Mouse (Mus musculus) stomach, embryonic 15.5 days (tissue): ENCODE data around the gene Dolk. TPM values are rescaled to one million over a fixed set of nuclear protein-coding genes. Genes with fewer than 3 reads are reported as not detected.
A peak's percentile ranks its signal among the peaks of the same experiment; 100 is the strongest.

Source experiments
- ATAC-seq: fragments of 200-750 bp; cut with Nextera tagmentation; 2 replicates; pipeline ENCODE4 v1.8.0; 2017; ENCODE audit warnings: low read depth, moderate number of reproducible peaks, moderate TSS enrichment; ENCODE audit not compliant: insufficient read depth, low FRiP score
- H3K27ac ChIP-seq: fragments of 300-500 bp; sonication (generic); 2 replicates; pipeline ENCODE4 v1.5.1; 2015; ENCODE audit warnings: mild to moderate bottlenecking, inconsistent platforms
- H3K27me3 ChIP-seq: fragments of 300-500 bp; sonication (generic); replicated peaks from 2 replicates; pipeline ENCODE4 v1.6.1; 2015; ENCODE audit warnings: inconsistent platforms
- H3K36me3 ChIP-seq: fragments of 300-500 bp; sonication (generic); 2 replicates; pipeline ENCODE4 v1.6.1; 2015; ENCODE audit warnings: inconsistent platforms
- H3K4me1 ChIP-seq: fragments of 300-500 bp; sonication (generic); 2 replicates; pipeline ENCODE4 v1.6.1; 2015; ENCODE audit warnings: inconsistent platforms
- H3K4me2 ChIP-seq: fragments of 300-500 bp; sonication (generic); 2 replicates; pipeline ENCODE4 v1.6.1; 2015; ENCODE audit warnings: mild to moderate bottlenecking, inconsistent platforms
- H3K4me3 ChIP-seq: fragments of 300-500 bp; sonication (generic); replicated peaks from 2 replicates; pipeline ENCODE4 v1.5.1; 2015; ENCODE audit warnings: inconsistent platforms
- H3K9ac ChIP-seq: fragments of 300-500 bp; sonication (generic); 2 replicates; pipeline ENCODE4 v1.6.1; 2015; ENCODE audit warnings: inconsistent platforms
- H3K9me3 ChIP-seq: fragments of 300-500 bp; sonication (generic); 2 replicates; pipeline ENCODE4 v1.6.1; 2016; ENCODE audit warnings: inconsistent platforms
- WGBS: fragments of 180-500 bp; shearing (Covaris S2); methylation state at CpG from one replicate; pipeline ENCODE4 v1.1.7; 2015; 5-methylcytosine and 5-hydroxymethylcytosine counted together
- polyA plus RNA-seq: library from polyadenylated mRNA; unstranded; fragments of >200 nt; fragmentation: Nextera tagmentation; extraction: Ambion mirVana; gene quantifications from 2 replicates; pipeline ENCODE4 v1.2.1, GENCODE M21; 2015

Dolk gene
- polyA plus RNA-seq, 1 experiment from 2014 or later = 33.3 TPM

- Histone ChIP-seq H3K9me3 (no peaks in the 10 kb centered on the region), H3K4me3 (no peak overlapping the region), H3K4me2 (no peak overlapping the region), H3K27me3 (no peaks in the 10 kb centered on the region), H3K4me1 (no peaks in the 10 kb centered on the region), H3K9ac (no peak overlapping the region), H3K27ac (no peak overlapping the region), H3K36me3 (peaks cover 40% of the 10 kb centered on the region)
- ATAC-seq = no peak
- 87% methylated on average over 5 of the region's 5 CpGs for WGBS
Measured at GRCm38 (mm10) chr2:30299966-30300365, 13.8 kb upstream of the Dolk start.

GRCm38 (mm10) chr2:30299525-30299924, 13.4 kb upstream of the Dolk start:
- Histone ChIP-seq H3K36me3 (peaks cover 37% of the 10 kb centered on the region), H3K9me3 (no peaks in the 10 kb centered on the region), H3K9ac (no peak overlapping the region), H3K27ac (no peak overlapping the region), H3K27me3 (no peaks in the 10 kb centered on the region), H3K4me3 (no peak overlapping the region), H3K4me1 (no peaks in the 10 kb centered on the region), H3K4me2 (no peak overlapping the region)
- 77% methylated on average over 3 of the region's 3 CpGs for WGBS
- no peak for ATAC-seq

GRCm38 (mm10) chr2:30287027-30287373, 866 bp upstream of the Dolk start:
- Histone ChIP-seq H3K4me3 (peak overlapping the region; percentile 97), H3K9me3 (no peaks in the 10 kb centered on the region), H3K27me3 (no peaks in the 10 kb centered on the region), H3K27ac (peak overlapping the region; percentile 84), H3K4me1 (peaks cover 20% of the 10 kb centered on the region), H3K36me3 (no peaks in the 10 kb centered on the region), H3K9ac (peak overlapping the region; percentile 94; the same call in 1 of the 2 replicates), H3K4me2 (peak overlapping the region; percentile 64)
- WGBS = under 1% methylated on average over 10 of the region's 10 CpGs
- no peak for ATAC-seq

- Histone ChIP-seq H3K4me1 (peaks cover 20% of the 10 kb centered on the region), H3K4me2 (peak overlapping the region; percentile 98), H3K9ac (peak overlapping the region; percentile 77), H3K4me3 (peak overlapping the region; percentile 97), H3K36me3 (no peaks in the 10 kb centered on the region), H3K27ac (peak overlapping the region; percentile 23; the same call in 1 of the 2 replicates), H3K27me3 (no peaks in the 10 kb centered on the region), H3K9me3 (no peaks in the 10 kb centered on the region)
- peak; percentile 50; the same call in 1 of the 2 replicates for ATAC-seq
- 12% methylated on average over 38 of the region's 38 CpGs for WGBS
Measured at GRCm38 (mm10) chr2:30285416-30286181, 535 bp downstream of the Dolk start.

- Histone ChIP-seq H3K4me1 (peaks cover 20% of the 10 kb centered on the region), H3K4me2 (peak overlapping the region; percentile 98), H3K9me3 (no peaks in the 10 kb centered on the region), H3K9ac (peak overlapping the region; percentile 77; the same call in 1 of the 2 replicates), H3K4me3 (peak overlapping the region; percentile 97), H3K36me3 (no peaks in the 10 kb centered on the region), H3K27ac (no peak overlapping the region), H3K27me3 (no peaks in the 10 kb centered on the region)
- no peak for ATAC-seq
- 91% methylated on average over 5 of the region's 5 CpGs for WGBS
Measured at GRCm38 (mm10) chr2:30285004-30285403, 1.1 kb downstream of the Dolk start.

- Histone ChIP-seq H3K4me2 (no peak overlapping the region), H3K36me3 (no peaks in the 10 kb centered on the region), H3K27ac (no peak overlapping the region), H3K4me3 (no peak overlapping the region), H3K9ac (no peak overlapping the region), H3K4me1 (peaks cover 20% of the 10 kb centered on the region), H3K9me3 (no peaks in the 10 kb centered on the region), H3K27me3 (no peaks in the 10 kb centered on the region)
- no peak for ATAC-seq
- WGBS = 87% methylated on average over 2 of the region's 2 CpGs
Measured at GRCm38 (mm10) chr2:30283193-30283592, 2.9 kb downstream of the Dolk start.

GRCm38 (mm10) chr2:30281651-30282050, 4.5 kb downstream of the Dolk start:
- Histone ChIP-seq H3K4me1 (peaks cover 11% of the 10 kb centered on the region), H3K9ac (no peak overlapping the region), H3K36me3 (no peaks in the 10 kb centered on the region), H3K27me3 (no peaks in the 10 kb centered on the region), H3K27ac (no peak overlapping the region), H3K9me3 (no peaks in the 10 kb centered on the region), H3K4me2 (no peak overlapping the region), H3K4me3 (no peak overlapping the region)
- 69% methylated on average over 3 of the region's 3 CpGs for WGBS
- no peak for ATAC-seq

- no peak for ATAC-seq
Measured at GRCm38 (mm10) chr2:30280743-30281142, 5.4 kb downstream of the Dolk start, which contains the start of gene Gm28038. TSS of gene Gm28038 (plus strand) at chr2:30281043.

GRCm38 (mm10) chr2:30270134-30270533, 16.0 kb downstream of the Dolk start:
- no peak overlapping the region for H3K4me3 ChIP-seq
- peak overlapping the region; percentile 71 for H3K27ac ChIP-seq
- no peaks in the 10 kb centered on the region for H3K9me3 ChIP-seq
- peaks cover 25% of the 10 kb centered on the region for H3K4me1 ChIP-seq
- no peaks in the 10 kb centered on the region for H3K36me3 ChIP-seq
- H3K4me2 ChIP-seq = 0 out of 2 replicates have a peak overlapping the region, but pooled peaks have one; percentile 9
- peak; percentile 76 for ATAC-seq
- no peaks in the 10 kb centered on the region for H3K27me3 ChIP-seq
- 25% methylated on average over 1 of the region's 1 CpGs for WGBS
- H3K9ac ChIP-seq = no peak overlapping the region

More at GRCm38 (mm10) chr2:30280743-30281142, 5.4 kb downstream of the Dolk start, which contains the start of gene Gm28038:
- Histone ChIP-seq H3K4me3 (no peak within 1 kb of the TSS), H3K9me3 (no peaks in the 10 kb centered on the region), H3K4me1 (peaks cover 11% of the 10 kb centered on the region), H3K9ac (no peak within 1 kb of the TSS), H3K4me2 (no peak within 1 kb of the TSS), H3K27me3 (no peaks in the 10 kb centered on the region), H3K36me3 (no peaks in the 10 kb centered on the region), H3K27ac (no peak within 1 kb of the TSS)
- WGBS = 88% methylated on average over 11 of the region's 11 CpGs

- Histone ChIP-seq H3K36me3 (no peaks in the 10 kb centered on the region), H3K27ac (peak overlapping the region; percentile 71), H3K4me1 (peaks cover 32% of the 10 kb centered on the region), H3K9me3 (no peaks in the 10 kb centered on the region), H3K27me3 (no peaks in the 10 kb centered on the region), H3K9ac (no peak overlapping the region), H3K4me3 (no peak overlapping the region), H3K4me2 (0 out of 2 replicates have a peak overlapping the region, but pooled peaks have one; percentile 9)
- ATAC-seq = no peak
- 83% methylated on average over 17 of the region's 17 CpGs for WGBS
Measured at GRCm38 (mm10) chr2:30269241-30269990, 16.7 kb downstream of the Dolk start.

- ATAC-seq = no peak
- H3K27ac ChIP-seq = no peak overlapping the region
- no peaks in the 10 kb centered on the region for H3K9me3 ChIP-seq
- no peak overlapping the region for H3K9ac ChIP-seq
- no peaks in the 10 kb centered on the region for H3K36me3 ChIP-seq
- WGBS = 54% methylated on average over 4 of the region's 4 CpGs
- H3K27me3 ChIP-seq = no peaks in the 10 kb centered on the region
- H3K4me1 ChIP-seq = peaks cover 33% of the 10 kb centered on the region
- H3K4me2 ChIP-seq = no peak overlapping the region
- no peak overlapping the region for H3K4me3 ChIP-seq
Measured at GRCm38 (mm10) chr2:30268371-30268770, 17.8 kb downstream of the Dolk start.

GRCm38 (mm10) chr2:30267466-30267865, 18.7 kb downstream of the Dolk start:
- Histone ChIP-seq H3K36me3 (0 out of 2 replicates have a peak, but pooled peaks cover under 1% of the 10 kb centered on the region), H3K4me1 (peaks cover 38% of the 10 kb centered on the region), H3K4me3 (no peak overlapping the region), H3K9me3 (no peaks in the 10 kb centered on the region), H3K4me2 (no peak overlapping the region), H3K27ac (no peak overlapping the region), H3K9ac (no peak overlapping the region), H3K27me3 (no peaks in the 10 kb centered on the region)
- ATAC-seq = no peak
- 97% methylated on average over 2 of the region's 2 CpGs for WGBS
